Mouse (Mus musculus): ENCODE measurements around the gene Olfr1080. TPM values are rescaled to one million over a fixed set of nuclear protein-coding genes. Genes with fewer than 3 reads are reported as not detected.
"Not testable (repeated sequence)": the region's sequence is repeated elsewhere in the genome, so short reads cannot be mapped to it uniquely, and the experiment has no call there.

Gene Olfr1080
- not detected in 2 replicates for polyA plus RNA-seq (2015; fragmentation: Nextera tagmentation; extraction: Ambion mirVana)

GRCm38 (mm10) chr2:86558135-86558534 is at the start of gene Olfr1080:
Olfr1080 (minus strand) TSS chr2:86558235.
- not testable (repeated sequence) for H3K36me3 ChIP-seq; H3K4me2 ChIP-seq (replicated peaks); H3K4me3 ChIP-seq (replicated peaks); ATAC-seq; H3K4me1 ChIP-seq (replicated peaks); H3K9ac ChIP-seq (replicated peaks); H3K27me3 ChIP-seq; H3K27ac ChIP-seq; H3K9me3 ChIP-seq

GRCm38 (mm10) chr2:86598866-86599265 is 40.8 kb upstream of the Olfr1080 start, which contains the start of gene Olfr1082:
Olfr1082 (minus strand) TSS chr2:86598966.
- not testable (repeated sequence) for H3K4me3 ChIP-seq (replicated peaks); H3K4me1 ChIP-seq (replicated peaks); H3K9ac ChIP-seq (replicated peaks); H3K9me3 ChIP-seq; H3K27me3 ChIP-seq; ATAC-seq; H3K4me2 ChIP-seq (replicated peaks); H3K36me3 ChIP-seq; H3K27ac ChIP-seq
- WGBS: 50% methylated on average over 1 of the region's 1 CpGs

- H3K4me1 ChIP-seq (replicated peaks): no peaks in the 10 kb centered on the region
- no peaks in the 10 kb centered on the region for H3K27me3 ChIP-seq
- H3K9ac ChIP-seq (replicated peaks): no peak within 1 kb of the TSS
- no peaks in the 10 kb centered on the region for H3K36me3 ChIP-seq
- no peak within 1 kb of the TSS for H3K27ac ChIP-seq
- no peaks in the 10 kb centered on the region for H3K9me3 ChIP-seq
- ATAC-seq: no peak
- no peak within 1 kb of the TSS for H3K4me3 ChIP-seq (replicated peaks)
- H3K4me2 ChIP-seq (replicated peaks): no peak within 1 kb of the TSS
- WGBS: 63% methylated on average over 1 of the region's 1 CpGs
Measured at GRCm38 (mm10) chr2:86542380-86542779, 15.7 kb downstream of the Olfr1080 start, which contains the start of gene Olfr1079. Olfr1079 (minus strand) TSS chr2:86542480.

GRCm38 (mm10) chr2:86530991-86531390 is 27.0 kb downstream of the Olfr1080 start:
- Histone ChIP-seq H3K27me3 (no peaks in the 10 kb centered on the region), H3K4me2 (replicated peaks) (no peak overlapping the region), H3K4me3 (replicated peaks) (no peak overlapping the region), H3K4me1 (replicated peaks) (no peaks in the 10 kb centered on the region), H3K36me3 (no peaks in the 10 kb centered on the region), H3K9ac (replicated peaks) (no peak overlapping the region), H3K9me3 (no peaks in the 10 kb centered on the region), H3K27ac (no peak overlapping the region)
- WGBS: 82% methylated on average over 1 of the region's 1 CpGs
- no peak for ATAC-seq

GRCm38 (mm10) chr2:86508161-86508560 is 49.9 kb downstream of the Olfr1080 start, which contains the start of gene Olfr1076:
Olfr1076 (plus strand) TSS chr2:86508461.
- ATAC-seq: no peak
- no peak within 1 kb of the TSS for H3K4me3 ChIP-seq (replicated peaks)
- H3K27ac ChIP-seq: no peak within 1 kb of the TSS
- 88% methylated on average over 1 of the region's 1 CpGs for WGBS
- no peak within 1 kb of the TSS for H3K4me2 ChIP-seq (replicated peaks)
- no peaks in the 10 kb centered on the region for H3K27me3 ChIP-seq
- no peak within 1 kb of the TSS for H3K9ac ChIP-seq (replicated peaks)
- H3K9me3 ChIP-seq: no peaks in the 10 kb centered on the region
- H3K36me3 ChIP-seq: no peaks in the 10 kb centered on the region
- H3K4me1 ChIP-seq (replicated peaks): no peaks in the 10 kb centered on the region

Other genes starting within 250 kb of the Olfr1080 start
- not detected in 2 replicates for gene Olfr1053, start 243.0 kb downstream of the Olfr1080 start, polyA plus RNA-seq (2015; fragmentation: Nextera tagmentation; extraction: Ambion mirVana)
- not detected in 2 replicates for gene Olfr1054, start 222.8 kb downstream of the Olfr1080 start, polyA plus RNA-seq (2015; fragmentation: Nextera tagmentation; extraction: Ambion mirVana)
- gene Olfr1055, start 208.0 kb downstream of the Olfr1080 start, polyA plus RNA-seq (2015; fragmentation: Nextera tagmentation; extraction: Ambion mirVana): not detected in 2 replicates
- gene Olfr1056, start 195.8 kb downstream of the Olfr1080 start, polyA plus RNA-seq (2015; fragmentation: Nextera tagmentation; extraction: Ambion mirVana): not detected in 2 replicates
- gene Olfr1057, start 179.8 kb downstream of the Olfr1080 start, polyA plus RNA-seq (2015; fragmentation: Nextera tagmentation; extraction: Ambion mirVana): not detected in 2 replicates
- gene Olfr1058, start 169.7 kb downstream of the Olfr1080 start, polyA plus RNA-seq (2015; fragmentation: Nextera tagmentation; extraction: Ambion mirVana): not detected in 2 replicates
- not detected in 2 replicates for gene Olfr1061, start 144.2 kb downstream of the Olfr1080 start, polyA plus RNA-seq (2015; fragmentation: Nextera tagmentation; extraction: Ambion mirVana)
- gene Olfr1062, start 131.5 kb downstream of the Olfr1080 start, polyA plus RNA-seq (2015; fragmentation: Nextera tagmentation; extraction: Ambion mirVana): not detected in 2 replicates
- not detected in 2 replicates for gene Olfr1065, start 107.6 kb downstream of the Olfr1080 start, polyA plus RNA-seq (2015; fragmentation: Nextera tagmentation; extraction: Ambion mirVana)
- gene Olfr1066, start 102.0 kb downstream of the Olfr1080 start, polyA plus RNA-seq (2015; fragmentation: Nextera tagmentation; extraction: Ambion mirVana): not detected in 2 replicates
- gene Olfr228, start 70.8 kb downstream of the Olfr1080 start, polyA plus RNA-seq (2015; fragmentation: Nextera tagmentation; extraction: Ambion mirVana): not detected in 2 replicates
- not detected in 2 replicates for gene Olfr1076, start 49.8 kb downstream of the Olfr1080 start, polyA plus RNA-seq (2015; fragmentation: Nextera tagmentation; extraction: Ambion mirVana)
- not detected in 2 replicates for gene Olfr1079, start 15.8 kb downstream of the Olfr1080 start, polyA plus RNA-seq (2015; fragmentation: Nextera tagmentation; extraction: Ambion mirVana)
- not detected in 2 replicates for gene Olfr1082, start 40.7 kb upstream of the Olfr1080 start, polyA plus RNA-seq (2015; fragmentation: Nextera tagmentation; extraction: Ambion mirVana)
- gene Olfr1084, start 81.5 kb upstream of the Olfr1080 start, polyA plus RNA-seq (2015; fragmentation: Nextera tagmentation; extraction: Ambion mirVana): not detected in 2 replicates
- gene Olfr1085, start 103.8 kb upstream of the Olfr1080 start, polyA plus RNA-seq (2015; fragmentation: Nextera tagmentation; extraction: Ambion mirVana): not detected in 2 replicates
- not detected in 2 replicates for gene Olfr1086, start 121.9 kb upstream of the Olfr1080 start, polyA plus RNA-seq (2015; fragmentation: Nextera tagmentation; extraction: Ambion mirVana)
- not detected in 2 replicates for gene Olfr1087, start 140.2 kb upstream of the Olfr1080 start, polyA plus RNA-seq (2015; fragmentation: Nextera tagmentation; extraction: Ambion mirVana)
- not detected in 2 replicates for gene Olfr1089, start 175.5 kb upstream of the Olfr1080 start, polyA plus RNA-seq (2015; fragmentation: Nextera tagmentation; extraction: Ambion mirVana)
- not detected in 2 replicates for gene Olfr1090, start 200.8 kb upstream of the Olfr1080 start, polyA plus RNA-seq (2015; fragmentation: Nextera tagmentation; extraction: Ambion mirVana)
- gene Olfr1093, start 224.2 kb upstream of the Olfr1080 start, polyA plus RNA-seq (2015; fragmentation: Nextera tagmentation; extraction: Ambion mirVana): not detected in 2 replicates

Measured in midbrain, embryonic 13.5 days (tissue).